Mouse (Mus musculus) 3134 (cell line): ENCODE measurements at regions not wholly inside any gene's neighbourhood (a gene's known extent, or its start where the extent isn't known, plus 50 kb on each side); places are given as distances from the start of the nearest gene placed in this dataset.

Experiments used
- DNase-seq: peaks from one replicate; pipeline ENCODE4 v3.0.0-alpha.2; 2011; ENCODE audit warnings: low spot score; ENCODE audit not compliant: insufficient read length; ENCODE audit errors: extremely low read depth

GRCm38 (mm10) chr1:159034952-159035351, 54.7 kb upstream of the Pappa2 start:
- peak; percentile 3 for DNase-seq

GRCm38 (mm10) chr1:159036371-159036770, 56.1 kb upstream of the Pappa2 start:
- DNase-seq: no peak

GRCm38 (mm10) chr1:159045870-159046385, 65.6 kb upstream of the Pappa2 start:
- DNase-seq: no peak

- DNase-seq: no peak
Measured at GRCm38 (mm10) chr1:159065024-159065423, 84.7 kb upstream of the Pappa2 start.

- no peak for DNase-seq
Measured at GRCm38 (mm10) chr1:159099205-159099604, 118.9 kb upstream of the Pappa2 start.

- peak; percentile 42 for DNase-seq
Measured at GRCm38 (mm10) chr1:159122201-159122600, 109.9 kb upstream of the Cop1 start.

GRCm38 (mm10) chr1:159124874-159125273, 107.2 kb upstream of the Cop1 start:
- no peak for DNase-seq

GRCm38 (mm10) chr1:159135301-159135700, 96.8 kb upstream of the Cop1 start:
- peak; percentile 24 for DNase-seq

- no peak for DNase-seq
Measured at GRCm38 (mm10) chr1:159147788-159148497, 84.2 kb upstream of the Cop1 start.

GRCm38 (mm10) chr1:159148498-159149187, 83.5 kb upstream of the Cop1 start:
- DNase-seq: no peak

GRCm38 (mm10) chr1:159149207-159149606, 82.9 kb upstream of the Cop1 start:
- DNase-seq: no peak

GRCm38 (mm10) chr1:159149721-159150120, 82.4 kb upstream of the Cop1 start:
- no peak for DNase-seq

GRCm38 (mm10) chr1:159150351-159150750, 81.8 kb upstream of the Cop1 start:
- no peak for DNase-seq

- DNase-seq: no peak
Measured at GRCm38 (mm10) chr1:159156428-159156827, 75.7 kb upstream of the Cop1 start.

- DNase-seq: no peak
Measured at GRCm38 (mm10) chr1:159160035-159160960, 71.8 kb upstream of the Cop1 start.

GRCm38 (mm10) chr1:159163113-159163885, 68.8 kb upstream of the Cop1 start:
- no peak for DNase-seq

GRCm38 (mm10) chr1:159182031-159182430, 50.1 kb upstream of the Cop1 start:
- no peak for DNase-seq
